Mouse (Mus musculus): Measurements from ENCODE around the gene Parp6.

The Parp6 gene

GRCm38 (mm10) chr9:59679678-59680533 lies 62.8 kb downstream of the Parp6 start, which contains the start of gene Gramd2:
TSS of gene Gramd2 (plus strand) at chr9:59680144.
- peak; percentile 72 to 79 for DNase-seq (ENCODE audit: low spot score in 2 of 2)

GRCm38 (mm10) chr9:59680534-59680875 lies 63.4 kb downstream of the Parp6 start:
- DNase-seq (ENCODE audit: low spot score in 2 of 2): no peak

GRCm38 (mm10) chr9:59684020-59684419 lies 66.9 kb downstream of the Parp6 start:
- no peak for DNase-seq (ENCODE audit: low spot score in 2 of 2)

GRCm38 (mm10) chr9:59687416-59688046 lies 70.4 kb downstream of the Parp6 start:
- no peak for DNase-seq (ENCODE audit: low spot score in 2 of 2)

DNA sequence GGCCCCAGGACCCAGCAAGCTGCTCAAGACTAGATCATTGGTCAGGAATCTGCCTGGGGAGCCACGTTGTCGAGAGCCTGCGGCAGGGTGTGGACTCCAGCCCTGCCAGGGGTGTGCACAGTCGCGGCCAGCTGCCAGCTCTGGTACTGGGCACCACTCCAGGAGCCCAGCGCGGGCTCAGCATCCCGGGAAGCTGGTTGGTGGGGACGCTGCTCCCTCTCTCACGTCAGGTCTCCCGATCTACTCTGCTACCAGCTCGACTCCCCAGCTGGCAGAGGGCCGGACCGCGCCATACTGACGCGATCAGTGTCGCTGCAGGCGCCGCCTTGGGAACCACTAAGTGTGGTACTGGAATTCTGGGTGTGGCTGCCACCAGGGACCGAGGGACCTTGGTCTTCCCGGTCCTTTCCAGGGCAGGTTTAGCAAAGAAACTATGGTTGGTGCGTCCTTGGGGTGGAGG lies 74.6 kb downstream of the Parp6 start:
- peak; percentile 53 to 89 for DNase-seq (ENCODE audit: low spot score in 2 of 2)

GRCm38 (mm10) chr9:59692145-59692544 lies 75.1 kb downstream of the Parp6 start:
- DNase-seq (ENCODE audit: low spot score in 2 of 2): peak in 1 of 2 experiments; percentile 66

DNA sequence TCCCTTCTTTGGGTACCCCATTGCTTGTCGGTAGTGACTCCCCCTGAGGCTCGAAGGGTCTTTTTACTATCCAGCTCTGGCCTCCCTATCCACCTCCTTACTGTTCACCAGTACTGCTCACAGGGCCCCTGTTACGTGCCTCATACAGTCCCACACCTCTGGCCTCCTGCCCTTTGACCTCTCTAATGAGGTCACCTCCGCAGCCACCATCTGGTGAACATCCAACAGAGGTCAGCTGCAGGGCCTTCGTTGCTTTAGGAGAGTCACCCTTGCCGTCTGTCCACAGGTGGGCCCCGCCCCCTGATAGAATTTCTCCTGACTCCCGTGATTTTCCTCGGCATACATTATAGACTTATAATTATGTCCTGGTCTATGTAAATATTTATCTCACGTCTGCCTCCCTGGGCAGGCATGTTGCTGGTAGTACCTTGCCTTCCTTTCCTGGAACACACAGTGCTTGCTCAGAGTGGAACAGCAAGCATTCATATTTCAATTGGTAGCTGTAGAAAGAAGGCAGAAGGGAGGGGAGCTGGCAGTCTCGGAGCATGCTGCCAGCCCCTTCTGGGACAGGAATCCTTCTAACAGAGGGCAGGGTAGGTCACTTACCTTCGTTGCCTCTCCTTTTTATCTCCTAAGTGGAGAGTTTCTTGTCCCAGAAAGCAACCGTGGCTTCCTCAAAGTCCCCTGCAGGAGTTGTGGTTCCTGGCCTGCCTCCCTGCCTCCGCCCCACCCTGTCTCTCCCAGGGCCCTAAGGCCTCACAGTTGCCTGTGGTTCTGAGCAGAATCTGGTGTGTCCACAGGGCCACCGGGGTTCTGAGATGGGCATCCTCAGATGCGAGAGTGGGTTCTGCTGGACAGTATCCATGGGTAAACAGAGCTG lies 77.7 kb downstream of the Parp6 start:
- DNase-seq (ENCODE audit: low spot score in 2 of 2): no peak

DNA sequence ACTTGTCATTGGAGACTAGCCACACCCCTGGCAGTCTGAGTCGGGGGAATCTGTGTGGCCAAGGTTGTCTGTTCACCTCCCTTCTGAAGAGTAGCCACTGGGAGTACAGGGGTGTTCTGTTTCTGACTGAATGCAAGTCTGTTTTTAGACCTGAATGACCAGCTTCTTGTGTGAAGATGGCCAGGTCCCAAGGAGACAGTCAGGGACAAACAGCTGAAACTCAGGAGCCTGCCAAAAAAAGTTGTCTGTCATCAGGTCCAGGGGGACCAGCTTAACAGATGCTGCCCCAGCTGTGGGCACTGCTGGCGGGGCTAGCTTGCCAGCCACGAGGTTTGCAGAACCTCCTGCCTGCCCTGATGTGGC lies 78.3 kb downstream of the Parp6 start:
- DNase-seq (ENCODE audit: low spot score in 2 of 2): no peak

DNA sequence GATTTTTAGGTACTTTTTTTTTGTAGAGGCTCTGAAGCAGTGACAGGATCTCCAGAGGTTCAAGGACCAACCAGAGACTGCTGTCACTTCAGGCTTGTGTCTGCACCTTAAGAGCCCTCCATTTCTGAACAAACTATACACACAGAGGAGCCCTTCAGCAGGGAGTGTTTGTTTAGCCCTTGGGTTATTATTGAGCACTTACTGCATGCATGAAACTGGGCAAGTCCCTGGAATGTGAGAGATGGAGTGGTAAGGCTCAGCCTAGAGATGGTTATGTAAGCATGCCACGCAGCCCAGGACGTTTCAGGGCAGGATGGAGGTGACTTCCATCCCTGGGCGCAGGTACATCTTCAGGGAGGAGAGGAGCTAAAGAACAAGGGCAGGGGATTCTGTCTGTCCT lies 79.3 kb downstream of the Parp6 start:
- no peak for DNase-seq (ENCODE audit: low spot score in 2 of 2)
